Mouse (Mus musculus) small intestine, adult 2 months (tissue): Measurements from ENCODE around the gene Gsdma2. TPM values are rescaled to one million over a fixed set of nuclear protein-coding genes. Genes with fewer than 3 reads are reported as not detected.
A peak's percentile ranks its signal among the peaks of the same experiment; 100 is the strongest.
"Not testable (repeated sequence)": the region's sequence is repeated elsewhere in the genome, so short reads cannot be mapped to it uniquely, and the experiment has no call there.

Experiments used
- H3K27ac ChIP-seq: fragments of 200-500 bp; 2 replicates; pipeline ENCODE4 v1.5.1; 2012; ENCODE audit warnings: low read depth, low read length, control low read depth, inconsistent platforms; ENCODE audit not compliant: insufficient read depth
- H3K27me3 ChIP-seq: fragments of 200-500 bp; 2 replicates; pipeline ENCODE4 v1.6.1; 2012; ENCODE audit warnings: mild to moderate bottlenecking, moderate library complexity, low read length, inconsistent platforms; ENCODE audit not compliant: control insufficient read depth, insufficient read depth
- H3K36me3 ChIP-seq: fragments of 200-500 bp; 2 replicates; pipeline ENCODE4 v1.6.1; 2012; ENCODE audit warnings: mild to moderate bottlenecking, low read length, control low read depth, inconsistent platforms; ENCODE audit not compliant: control insufficient read depth, insufficient read depth
- H3K4me1 ChIP-seq: fragments of 200-500 bp; 2 replicates; pipeline ENCODE4 v1.6.1; 2012; ENCODE audit warnings: low read length, inconsistent platforms, mixed read lengths; ENCODE audit not compliant: control insufficient read depth, insufficient read depth, insufficient read length
- H3K4me3 ChIP-seq: fragments of 200-500 bp; 2 replicates; pipeline ENCODE4 v1.5.1; 2012; ENCODE audit warnings: low read depth, mild to moderate bottlenecking, control low read depth, inconsistent platforms, low read length, moderate library complexity
- CTCF ChIP-seq: fragments of 200-500 bp; IDR thresholded peaks from 2 replicates; pipeline ENCODE4 v1.5.1; 2012; ENCODE audit warnings: low read depth, mild to moderate bottlenecking, control low read depth, inconsistent platforms, low read length, moderate library complexity, mixed read lengths; ENCODE audit not compliant: insufficient replicate concordance, insufficient read length; ENCODE audit errors: extremely low read depth
- POLR2A ChIP-seq: fragments of 200-500 bp; IDR thresholded peaks from 2 replicates; pipeline ENCODE4 v1.6.1; 2012; ENCODE audit warnings: low read depth, mild to moderate bottlenecking, control low read depth, inconsistent platforms, low read length, moderate library complexity
- WGBS: fragments of 180-500 bp; shearing (Covaris S2); methylation state at CpG from one replicate; pipeline ENCODE4 v1.1.7; 2018; 5-methylcytosine and 5-hydroxymethylcytosine counted together
- polyA plus RNA-seq: library from polyadenylated mRNA; depleted of rRNA; stranded (reverse); fragments of >200 nt; gene quantifications from 2 replicates; pipeline ENCODE4 v1.2.3, GENCODE M21; 2012

Gene Gsdma2
- polyA plus RNA-seq, 1 experiment, result 0.49 TPM

GRCm38 (mm10) chr11:98606763-98607162 is 39.8 kb upstream of the Gsdma2 start:
- H3K27me3 ChIP-seq, result peaks cover 5% of the 10 kb centered on the region
- no peaks in the 10 kb centered on the region for H3K36me3 ChIP-seq
- TF ChIP-seq CTCF, result no peak
- TF ChIP-seq POLR2A, result no peak
- peaks cover 7% of the 10 kb centered on the region for H3K4me1 ChIP-seq
- no peak overlapping the region for H3K27ac ChIP-seq
- 11% methylated on average over 3 of the region's 3 CpGs for WGBS
- H3K4me3 ChIP-seq, result no peak overlapping the region

GRCm38 (mm10) chr11:98620791-98621190 is 25.8 kb upstream of the Gsdma2 start:
- no peaks in the 10 kb centered on the region for H3K4me1 ChIP-seq
- H3K27me3 ChIP-seq, result no peaks in the 10 kb centered on the region
- H3K36me3 ChIP-seq, result no peaks in the 10 kb centered on the region
- H3K4me3 ChIP-seq, result no peak overlapping the region
- TF ChIP-seq POLR2A (no peak), CTCF (no peak)
- H3K27ac ChIP-seq, result no peak overlapping the region
- WGBS, result 91% methylated on average over 13 of the region's 13 CpGs

- H3K36me3 ChIP-seq, H3K4me3 ChIP-seq, H3K27ac ChIP-seq, H3K27me3 ChIP-seq, H3K4me1 ChIP-seq: not testable (repeated sequence)
- 83% methylated on average over 6 of the region's 6 CpGs for WGBS
Observed at GRCm38 (mm10) chr11:98623981-98624380, 22.6 kb upstream of the Gsdma2 start.

GRCm38 (mm10) chr11:98624381-98624780 is 22.2 kb upstream of the Gsdma2 start:
- not testable (repeated sequence) for H3K27ac ChIP-seq, H3K4me3 ChIP-seq, H3K36me3 ChIP-seq, H3K27me3 ChIP-seq, H3K4me1 ChIP-seq
- 92% methylated on average over 2 of the region's 2 CpGs for WGBS

GRCm38 (mm10) chr11:98625611-98626410 is 20.7 kb upstream of the Gsdma2 start, which contains the start of the genes Gm12355 and Gsdma3:
Gene Gm12355 (minus strand): TSS chr11:98625661.
Gene Gsdma3 (plus strand): TSS chr11:98626360.
- Histone ChIP-seq H3K4me1 (no peaks in the 10 kb centered on the region), H3K4me3 (no peak within 1 kb of the TSS), H3K27me3 (no peaks in the 10 kb centered on the region), H3K27ac (no peak within 1 kb of the TSS), H3K36me3 (no peaks in the 10 kb centered on the region)
- WGBS, result 89% methylated on average over 10 of the region's 10 CpGs
- TF ChIP-seq CTCF, result no peak

DNA sequence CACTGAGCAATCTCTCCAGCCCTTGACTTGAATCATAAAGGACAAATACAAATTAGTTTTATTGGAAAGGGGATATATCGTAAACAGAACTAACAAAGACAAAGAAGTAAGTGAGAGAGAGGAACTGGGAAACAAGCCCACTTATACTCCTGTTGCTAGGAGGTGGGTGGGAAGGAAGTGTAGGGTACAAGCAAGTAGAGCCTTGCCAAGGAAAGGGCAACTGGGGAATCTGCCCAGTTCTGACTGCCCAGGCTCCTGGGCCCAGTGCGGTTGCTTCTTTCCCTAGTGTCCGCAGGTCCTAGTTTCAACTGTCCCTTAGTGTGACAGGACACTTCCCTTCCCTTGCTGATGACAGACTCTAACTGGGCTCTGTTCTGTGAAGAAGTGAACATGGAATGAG is 17.9 kb upstream of the Gsdma2 start:
- H3K4me1 ChIP-seq, result no peaks in the 10 kb centered on the region
- TF ChIP-seq POLR2A, result no peak
- TF ChIP-seq CTCF, result no peak
- WGBS, result 93% methylated on average over 3 of the region's 3 CpGs
- H3K4me3 ChIP-seq, result no peak overlapping the region
- H3K27ac ChIP-seq, result no peak overlapping the region
- H3K36me3 ChIP-seq, result no peaks in the 10 kb centered on the region
- 0 out of 2 replicates have a peak, but pooled peaks cover 3% of the 10 kb centered on the region for H3K27me3 ChIP-seq

GRCm38 (mm10) chr11:98630646-98631045 is 15.9 kb upstream of the Gsdma2 start:
- Histone ChIP-seq H3K27me3 (0 out of 2 replicates have a peak, but pooled peaks cover 3% of the 10 kb centered on the region), H3K27ac (no peak overlapping the region), H3K4me1 (no peaks in the 10 kb centered on the region), H3K4me3 (no peak overlapping the region), H3K36me3 (no peaks in the 10 kb centered on the region)
- no peak for TF ChIP-seq POLR2A
- no peak for TF ChIP-seq CTCF
- 67% methylated on average over 5 of the region's 5 CpGs for WGBS

GRCm38 (mm10) chr11:98635312-98635970 is 11.1 kb upstream of the Gsdma2 start:
- H3K36me3 ChIP-seq, H3K4me3 ChIP-seq, H3K27me3 ChIP-seq, H3K4me1 ChIP-seq, H3K27ac ChIP-seq: not testable (repeated sequence)
- TF ChIP-seq CTCF, result peak; percentile 41; the same call in 1 of the 2 replicates
- 24% methylated on average over 10 of the region's 10 CpGs for WGBS
